Mouse (Mus musculus): Measurements from ENCODE around the gene Arxes2. TPM values are rescaled to one million over a fixed set of nuclear protein-coding genes. Genes with fewer than 3 reads are reported as not detected.

Gene Arxes2
- polyA plus RNA-seq, 1 experiment from 2014 or later, result 150 TPM

Other genes starting within 250 kb of the Arxes2 start
- 79.4 and 94.8 TPM in 2 replicates for gene Bhlhb9, start 196.2 kb upstream of the Arxes2 start, polyA plus RNA-seq (2015; fragmentation: Nextera tagmentation; extraction: Ambion mirVana)
- gene Gprasp2, start 154.8 kb upstream of the Arxes2 start, polyA plus RNA-seq (2015; fragmentation: Nextera tagmentation; extraction: Ambion mirVana), result 72.6 and 101 TPM in 2 replicates
- 61.6 and 72.6 TPM in 2 replicates for gene Arxes1, start 39.5 kb downstream of the Arxes2 start, polyA plus RNA-seq (2015; fragmentation: Nextera tagmentation; extraction: Ambion mirVana)
- 511 and 538 TPM in 2 replicates for gene Bex2, start 74.4 kb downstream of the Arxes2 start, polyA plus RNA-seq (2015; fragmentation: Nextera tagmentation; extraction: Ambion mirVana)
- gene Nxf3, start 91.4 kb downstream of the Arxes2 start, polyA plus RNA-seq (2015; fragmentation: Nextera tagmentation; extraction: Ambion mirVana), result not detected in 2 replicates
- gene Bex4, start 145.2 kb downstream of the Arxes2 start, polyA plus RNA-seq (2015; fragmentation: Nextera tagmentation; extraction: Ambion mirVana), result 133 and 145 TPM in 2 replicates
- gene Tceal8, start 178.5 kb downstream of the Arxes2 start, polyA plus RNA-seq (2015; fragmentation: Nextera tagmentation; extraction: Ambion mirVana), result 127 and 135 TPM in 2 replicates
- 11.0 and 13.0 TPM in 2 replicates for gene Tceal5, start 210.1 kb downstream of the Arxes2 start, polyA plus RNA-seq (2015; fragmentation: Nextera tagmentation; extraction: Ambion mirVana)
- gene Tceal7, start 221.0 kb downstream of the Arxes2 start, polyA plus RNA-seq (2015; fragmentation: Nextera tagmentation; extraction: Ambion mirVana), result 1.3 and 1.5 TPM in 2 replicates
- 177 and 185 TPM in 2 replicates for gene Bex1, start 221.7 kb downstream of the Arxes2 start, polyA plus RNA-seq (2015; fragmentation: Nextera tagmentation; extraction: Ambion mirVana)